Mouse (Mus musculus) CH12.LX (cell line): Measurements from ENCODE around the gene Gper1. TPM values are rescaled to one million over a fixed set of nuclear protein-coding genes. Genes with fewer than 3 reads are reported as not detected.

Source experiments
- DNase-seq: peaks from one replicate; pipeline ENCODE4 v3.0.0-alpha.2; 2013; ENCODE audit errors: extremely low read depth
- H3K27ac ChIP-seq: 2 replicates; pipeline ENCODE4 v1.5.1; 2012; ENCODE audit warnings: low read depth, mild to moderate bottlenecking, control low read depth, moderate library complexity; ENCODE audit not compliant: insufficient read depth
- H3K27me3 ChIP-seq: replicated peaks from 2 replicates; pipeline ENCODE3; 2012; ENCODE audit warnings: inconsistent platforms
- H3K36me3 ChIP-seq, 2 experiments: replicated peaks in 1 of 2; 2 replicates each; pipeline versions ENCODE3 to v1.6.1; 2012; ENCODE audit warnings: inconsistent platforms in 1 of 2, low read length in 1 of 2, mild to moderate bottlenecking in 1 of 2, mixed read lengths in 1 of 2, moderate library complexity in 1 of 2; ENCODE audit not compliant: control insufficient read depth in 1 of 2, insufficient read depth in 1 of 2
- H3K4me1 ChIP-seq, 2 experiments: 2 replicates each; pipeline ENCODE4 v1.6.1; 2012; ENCODE audit warnings: inconsistent platforms in 1 of 2, moderate library complexity in 1 of 2; ENCODE audit not compliant: insufficient read depth in 2 of 2, control insufficient read depth in 1 of 2
- H3K4me2 ChIP-seq: 2 replicates; pipeline ENCODE4 v1.6.1; 2012; ENCODE audit warnings: low read depth, mild to moderate bottlenecking, control low read depth; ENCODE audit not compliant: poor library complexity, insufficient read depth, severe bottlenecking
- H3K4me3 ChIP-seq, 3 experiments: fragments of 150-350 bp in 1 of 3; sonication (generic) in 1 of 3; replicated peaks in 1 of 3; 2 replicates each; pipeline versions ENCODE3 to v1.5.1; 2011 to 2012; ENCODE audit warnings: low read depth in 2 of 3, low read length in 2 of 3, mild to moderate bottlenecking in 2 of 3, moderate library complexity in 2 of 3, control low read depth in 1 of 3, improper control_type of control experiment in 1 of 3, inconsistent platforms in 1 of 3, mixed read lengths in 1 of 3; ENCODE audit not compliant: poor library complexity in 1 of 3
- H3K79me2 ChIP-seq: replicated peaks from 2 replicates; pipeline ENCODE4 v1.6.1; 2012; ENCODE audit warnings: mild to moderate bottlenecking, moderate library complexity; ENCODE audit not compliant: control insufficient read depth, poor library complexity, insufficient read depth, severe bottlenecking; ENCODE audit errors: extremely low read depth
- H3K9ac ChIP-seq: 2 replicates; pipeline ENCODE4 v1.6.1; 2012; ENCODE audit warnings: low read depth, mild to moderate bottlenecking, control low read depth, moderate library complexity; ENCODE audit not compliant: insufficient read depth
- H3K9me3 ChIP-seq: replicated peaks from 2 replicates; pipeline ENCODE3; 2012; ENCODE audit warnings: low read length, inconsistent platforms, mixed read lengths
- BHLHE40 ChIP-seq: IDR thresholded peaks from 2 replicates; pipeline ENCODE4 v1.6.1; 2011; ENCODE audit warnings: mild to moderate bottlenecking, low read depth, low read length, improper control_type of control experiment
- CHD1 ChIP-seq: IDR thresholded peaks from 2 replicates; pipeline ENCODE4 v1.6.1; 2012; ENCODE audit warnings: low read depth, low read length, improper control_type of control experiment, inconsistent platforms
- CTCF ChIP-seq, 2 experiments: IDR thresholded peaks in 1 of 2; conservative IDR thresholded peaks in 1 of 2; 2 replicates each; pipeline ENCODE4 v1.5.1; 2011 to 2012; ENCODE audit warnings: low read depth in 2 of 2, low read length in 2 of 2, improper control_type of control experiment in 1 of 2, inconsistent platforms in 1 of 2, mild to moderate bottlenecking in 1 of 2, moderate library complexity in 1 of 2
- ELF1 ChIP-seq: IDR thresholded peaks from 2 replicates; pipeline ENCODE4 v1.6.1; 2014; ENCODE audit warnings: low read depth, mild to moderate bottlenecking, inconsistent platforms, low read length, improper control_type of control experiment
- IRF4 ChIP-seq: IDR thresholded peaks from 2 replicates; pipeline ENCODE4 v1.6.1; 2014; ENCODE audit warnings: low read depth, mild to moderate bottlenecking, inconsistent platforms, low read length, improper control_type of control experiment
- JUN ChIP-seq: IDR thresholded peaks from 2 replicates; pipeline ENCODE4 v1.6.1; 2011; ENCODE audit warnings: low read depth, mild to moderate bottlenecking, low read length, improper control_type of control experiment, moderate library complexity; ENCODE audit not compliant: insufficient read depth
- JUND ChIP-seq: conservative IDR thresholded peaks from 2 replicates; pipeline ENCODE4 v1.6.1; 2011; ENCODE audit warnings: low read depth, low read length, improper control_type of control experiment
- KAT2A ChIP-seq: IDR thresholded peaks from 2 replicates; pipeline ENCODE4 v1.6.1; 2012; ENCODE audit warnings: low read length, improper control_type of control experiment, inconsistent platforms; ENCODE audit not compliant: insufficient replicate concordance
- MAFK ChIP-seq: IDR thresholded peaks from 2 replicates; pipeline ENCODE4 v1.6.1; 2011; ENCODE audit warnings: low read length, improper control_type of control experiment; ENCODE audit not compliant: insufficient replicate concordance
- MEF2A ChIP-seq: IDR thresholded peaks from 2 replicates; pipeline ENCODE4 v1.6.1; 2014; ENCODE audit warnings: low read depth, mild to moderate bottlenecking, inconsistent platforms, low read length, improper control_type of control experiment, borderline replicate concordance
- MXI1 ChIP-seq: IDR thresholded peaks from 2 replicates; pipeline ENCODE4 v1.6.1; 2011; ENCODE audit warnings: mild to moderate bottlenecking, low read depth, low read length, improper control_type of control experiment
- NELFE ChIP-seq: IDR thresholded peaks from 2 replicates; pipeline ENCODE4 v1.6.1; 2011; ENCODE audit warnings: low read depth, low read length, improper control_type of control experiment
- NRF1 ChIP-seq: IDR thresholded peaks from 2 replicates; pipeline ENCODE4 v1.6.1; 2014; ENCODE audit warnings: low read depth, mild to moderate bottlenecking, inconsistent platforms, low read length, improper control_type of control experiment, moderate library complexity
- POLR2A ChIP-seq: IDR thresholded peaks from 2 replicates; pipeline ENCODE4 v1.6.1; 2011; ENCODE audit warnings: low read depth, mild to moderate bottlenecking, improper control_type of control experiment, low read length
- POLR2AphosphoS2 ChIP-seq: IDR thresholded peaks from 2 replicates; pipeline ENCODE4 v1.6.1; 2011; ENCODE audit warnings: low read depth, low read length, improper control_type of control experiment
- RAD21 ChIP-seq: IDR thresholded peaks from 2 replicates; pipeline ENCODE4 v1.6.1; 2011; ENCODE audit warnings: low read depth, mild to moderate bottlenecking, low read length, improper control_type of control experiment, moderate library complexity
- SMC3 ChIP-seq: IDR thresholded peaks from 2 replicates; pipeline ENCODE4 v1.6.1; 2011; ENCODE audit warnings: low read depth, low read length, improper control_type of control experiment
- USF1 ChIP-seq: IDR thresholded peaks from 2 replicates; pipeline ENCODE4 v1.6.1; 2014; ENCODE audit warnings: low read depth, mild to moderate bottlenecking, inconsistent platforms, low read length, improper control_type of control experiment
- USF2 ChIP-seq: conservative IDR thresholded peaks from 2 replicates; pipeline ENCODE4 v1.6.1; 2011; ENCODE audit warnings: low read depth, low read length, improper control_type of control experiment
- ZKSCAN1 ChIP-seq: IDR thresholded peaks from 2 replicates; pipeline ENCODE4 v1.6.1; 2012; ENCODE audit warnings: low read depth, inconsistent platforms, low read length, improper control_type of control experiment, borderline replicate concordance
- ZMIZ1 ChIP-seq: IDR thresholded peaks from 2 replicates; pipeline ENCODE4 v1.6.1; 2012; ENCODE audit warnings: low read depth, mild to moderate bottlenecking, inconsistent platforms, low read length, improper control_type of control experiment
- ZNF384 ChIP-seq: IDR thresholded peaks from 2 replicates; pipeline ENCODE4 v1.6.1; 2012; ENCODE audit warnings: low read depth, low read length, improper control_type of control experiment, inconsistent platforms
- dilution Hi-C: fragments of 300-500 bp; cut with MboI; formaldehyde crosslinking; loops from 2 replicates; pipeline ENCODE4 v1.14.3; 2020; ENCODE audit warnings: low sequenced_read_pairs; ENCODE audit not compliant: extremely low pct_unique_long_range_greater_than_20kb, extremely low pct_ligation_motif_present
- in situ Hi-C: fragments of 300-500 bp; cut with MboI; formaldehyde crosslinking; loops from 3 replicates; pipeline ENCODE4 v1.14.3; 2019; ENCODE audit warnings: low sequenced_read_pairs, low pct_ligation_motif_present, low pct_unique_long_range_greater_than_20kb, mixed read lengths
- polyA plus RNA-seq: library from polyadenylated mRNA; unstranded; fragments of >175 nt; gene quantifications from 2 replicates; pipeline ENCODE4 v1.2.1, GENCODE M21; 2012; ENCODE audit warnings: low read depth; ENCODE audit not compliant: insufficient read length
- total RNA-seq, 2 experiments: library from RNA; depleted of rRNA; stranded (reverse); fragments of 300-350 nt in 1 of 2; fragments of >200 nt in 1 of 2; gene quantifications; 2 replicates each; pipeline ENCODE4 v1.2.3; 2012 to 2014

The Gper1 gene
- total and polyA plus RNA-seq, 3 experiments, result 0.13 TPM; not detected in 2

DNA sequence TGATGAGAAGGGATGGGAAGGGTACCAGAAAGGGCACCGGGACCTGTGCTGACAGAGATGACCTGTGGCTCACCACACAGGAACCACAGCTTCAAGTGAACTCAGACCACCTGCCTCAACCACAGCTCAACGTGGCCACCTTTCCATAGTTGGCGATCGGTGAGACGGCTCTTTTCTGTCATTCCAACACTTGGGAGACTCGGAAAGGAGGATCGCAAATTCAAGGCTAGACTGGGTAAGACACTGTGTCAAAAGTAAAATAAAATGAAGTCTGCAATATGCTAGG, 44.7 kb upstream of the Gper1 start:
- no peak for TF ChIP-seq NELFE
- no peak for TF ChIP-seq USF2
- TF ChIP-seq CTCF (conservative IDR thresholded peaks at IDR 0.05 in 1 of 2, IDR thresholded peaks at IDR 0.05 in 1 of 2; ENCODE audit: low read depth in 2 of 2, low read length in 2 of 2), result no peak
- TF ChIP-seq NRF1, result no peak
- no peak for TF ChIP-seq MAFK
- TF ChIP-seq RAD21, result no peak
- no peak for TF ChIP-seq BHLHE40
- TF ChIP-seq POLR2A, result no peak
- TF ChIP-seq ZKSCAN1, result no peak
- TF ChIP-seq ZMIZ1, result no peak
- no peak for TF ChIP-seq SMC3
- no peak for TF ChIP-seq MXI1
- TF ChIP-seq POLR2AphosphoS2, result no peak
- TF ChIP-seq ZNF384, result no peak
- TF ChIP-seq USF1, result no peak
- no peak for TF ChIP-seq ELF1
- no peak overlapping the region for H3K4me3 ChIP-seq
- H3K4me1 ChIP-seq, result peaks cover 0 to 18% of the 10 kb centered on the region in 2 experiments; a peak in 2 of 4 replicates
- no peak for DNase-seq
- no peak overlapping the region for H3K27ac ChIP-seq
- dilution Hi-C loops (no loop called here), in situ Hi-C loops (no loop called here)
- H3K9me3 ChIP-seq, result no peaks in the 10 kb centered on the region
- no peak overlapping the region for H3K9ac ChIP-seq
- no peak overlapping the region for H3K4me2 ChIP-seq
- no peaks in the 10 kb centered on the region for H3K27me3 ChIP-seq
- H3K79me2 ChIP-seq, result no peaks in the 10 kb centered on the region
- H3K36me3 ChIP-seq, result peaks cover 0 to 32% of the 10 kb centered on the region in 2 experiments

DNA sequence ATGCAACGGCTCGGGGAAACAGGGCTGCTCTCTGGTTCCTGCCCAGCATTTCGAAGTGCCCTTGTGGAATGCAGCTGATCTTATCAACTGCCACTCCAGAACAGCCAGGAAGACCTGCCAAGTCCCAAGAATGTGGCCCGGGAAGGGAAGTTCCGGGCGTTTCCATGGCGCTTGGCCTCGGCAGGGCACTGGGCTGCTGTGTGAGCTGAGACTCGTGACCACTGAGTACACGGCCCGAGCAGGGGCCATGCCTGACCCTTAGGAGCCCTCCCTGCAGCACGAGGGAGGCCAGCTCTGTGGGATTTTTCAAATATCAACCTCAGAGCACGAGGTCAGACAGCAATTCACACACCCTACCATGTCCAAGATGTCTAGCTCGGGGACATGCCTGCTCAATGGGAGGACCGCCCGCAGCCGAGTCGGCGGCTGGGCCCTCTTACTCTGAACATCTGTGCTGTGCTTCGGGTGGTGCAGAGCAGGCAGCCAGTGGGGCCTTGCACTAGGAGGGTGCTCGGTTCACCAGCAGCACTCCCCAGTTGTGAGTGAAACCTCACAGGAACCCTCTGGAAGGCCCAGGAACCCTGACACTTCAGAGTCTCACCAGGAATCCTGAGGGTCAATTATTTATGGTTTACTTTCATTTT, 43.8 kb upstream of the Gper1 start:
- no peaks in the 10 kb centered on the region for H3K27me3 ChIP-seq
- no peak overlapping the region for H3K4me2 ChIP-seq
- peaks cover 0 to 20% of the 10 kb centered on the region in 2 experiments; a peak in 2 of 4 replicates for H3K4me1 ChIP-seq
- dilution Hi-C loops, result no loop called here
- H3K4me3 ChIP-seq, result no peak overlapping the region
- H3K79me2 ChIP-seq, result no peaks in the 10 kb centered on the region
- peaks cover 0 to 32% of the 10 kb centered on the region in 2 experiments for H3K36me3 ChIP-seq
- in situ Hi-C loops, result no loop called here
- no peaks in the 10 kb centered on the region for H3K9me3 ChIP-seq
- H3K9ac ChIP-seq, result no peak overlapping the region
- DNase-seq, result no peak
- TF ChIP-seq IRF4 (no peak), JUN (no peak), BHLHE40 (no peak), USF1 (no peak), NELFE (no peak), MAFK (no peak), MEF2A (no peak), KAT2A (no peak), CHD1 (no peak), RAD21 (no peak), JUND (no peak)
- no peak overlapping the region for H3K27ac ChIP-seq
